Mouse (Mus musculus) midbrain, embryonic 15.5 days (tissue): ENCODE data around the gene Chdh. TPM values are rescaled to one million over a fixed set of nuclear protein-coding genes. Genes with fewer than 3 reads are reported as not detected.

Experiments
- microRNA-seq: library from miRNA; unstranded; fragments of <30 nt; microRNA quantifications from one replicate; pipeline ENCODE4, GENCODE M21; 2016
- polyA plus RNA-seq: library from polyadenylated mRNA; unstranded; fragments of >200 nt; fragmentation: Nextera tagmentation; extraction: Ambion mirVana; gene quantifications from 2 replicates; pipeline ENCODE4 v1.2.1, GENCODE M21; 2015

Chdh gene
- polyA plus RNA-seq, 1 experiment from 2014 or later, result 0.48 TPM

Small RNA genes within 50 kb of the gene (microRNA-seq; reads per million reads assigned to microRNA genes)
- 1.1 reads per million for gene Mir6947

Other genes with a start within 250 kb of the Chdh start
- gene Selenok, start 40.7 kb upstream of the Chdh start, polyA plus RNA-seq, result 360 and 386 TPM in 2 replicates
- gene Actr8, start 30.7 kb upstream of the Chdh start, polyA plus RNA-seq, result 84.8 and 86.1 TPM in 2 replicates
- 2.1 TPM in 2 replicates for gene Il17rb, start 127 bp upstream of the Chdh start, polyA plus RNA-seq